Mouse (Mus musculus) lung, embryonic 14.5 days (tissue): ENCODE data around the gene 6430571L13Rik. TPM values are rescaled to one million over a fixed set of nuclear protein-coding genes. Genes with fewer than 3 reads are reported as not detected.

Source experiments
- ATAC-seq: fragments of 200-750 bp; cut with Nextera tagmentation; 2 replicates; pipeline ENCODE4 v1.8.0; 2017; ENCODE audit warnings: mild to moderate bottlenecking, moderate TSS enrichment, moderate library complexity; ENCODE audit not compliant: insufficient read depth
- DNase-seq: peaks from one replicate; pipeline ENCODE4 v3.0.0-alpha.2; 2015
- H3K27ac ChIP-seq: fragments of 300-500 bp; sonication (generic); 2 replicates; pipeline ENCODE4 v1.5.1; 2014; ENCODE audit warnings: low read depth, mild to moderate bottlenecking, moderate library complexity
- H3K27me3 ChIP-seq: fragments of 300-500 bp; sonication (generic); 2 replicates; pipeline ENCODE4 v1.6.1; 2014; ENCODE audit warnings: low read length, control low read depth; ENCODE audit not compliant: insufficient read depth
- H3K36me3 ChIP-seq: fragments of 300-500 bp; sonication (generic); 2 replicates; pipeline ENCODE4 v1.6.1; 2014; ENCODE audit warnings: control low read depth; ENCODE audit not compliant: insufficient read depth
- H3K4me1 ChIP-seq: fragments of 300-500 bp; sonication (generic); 2 replicates; pipeline ENCODE4 v1.6.1; 2014; ENCODE audit warnings: antibody characterized with exemption, control low read depth; ENCODE audit not compliant: insufficient read depth
- H3K4me2 ChIP-seq: fragments of 300-500 bp; sonication (generic); 2 replicates; pipeline ENCODE4 v1.6.1; 2014; ENCODE audit warnings: mild to moderate bottlenecking
- H3K4me3 ChIP-seq: fragments of 300-500 bp; sonication (generic); 2 replicates; pipeline ENCODE4 v1.5.1; 2014; ENCODE audit warnings: low read depth, low read length
- H3K9ac ChIP-seq: fragments of 300-500 bp; sonication (generic); 2 replicates; pipeline ENCODE4 v1.6.1; 2014
- H3K9me3 ChIP-seq: fragments of 300-500 bp; sonication (generic); 2 replicates; pipeline ENCODE4 v1.6.1; 2016; ENCODE audit warnings: low read depth, low read length, control low read depth
- CTCF ChIP-seq: IDR thresholded peaks from 2 replicates; pipeline ENCODE4 v1.5.1; 2016; ENCODE audit warnings: antibody characterized with exemption, low read depth
- WGBS: fragments of 180-500 bp; shearing (Covaris S2); extraction: QIAGEN DNeasy Blood & Tissue Kit; methylation state at CpG from one replicate; pipeline ENCODE4 v1.1.7; 2014; 5-methylcytosine and 5-hydroxymethylcytosine counted together
- polyA plus RNA-seq: library from polyadenylated mRNA; unstranded; fragments of >200 nt; fragmentation: Nextera tagmentation; extraction: Ambion mirVana; gene quantifications from 2 replicates; pipeline ENCODE4 v1.2.1, GENCODE M21; 2014

The 6430571L13Rik gene
- polyA plus RNA-seq, 1 experiment from 2014 or later: 0.28 TPM

DNA sequence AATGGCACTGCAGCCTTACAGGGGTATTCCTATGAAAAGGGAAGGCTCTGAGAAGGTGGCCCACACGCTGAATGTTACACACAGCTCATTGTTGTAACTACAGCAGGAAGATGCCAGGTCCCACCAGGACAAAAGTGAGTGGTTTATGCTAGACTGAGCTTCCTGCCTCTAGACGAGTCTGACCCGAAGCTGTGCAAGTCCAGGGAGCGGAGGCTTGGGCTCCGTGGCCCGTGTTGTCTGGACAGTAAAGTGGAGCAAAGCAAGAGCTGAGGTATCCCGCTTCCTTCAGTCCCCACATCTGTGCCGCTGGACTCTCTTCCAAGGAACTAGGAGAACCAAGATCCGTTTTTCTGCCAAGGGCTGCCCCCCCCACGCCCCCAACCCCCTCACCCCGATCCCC is 58.6 kb downstream of the 6430571L13Rik start:
- peak overlapping the region; percentile 99 for H3K4me2 ChIP-seq
- TF ChIP-seq CTCF: no peak
- 25% methylated on average over 11 of the region's 11 CpGs for WGBS
- H3K9ac ChIP-seq: no peak overlapping the region
- ATAC-seq: no peak
- H3K27ac ChIP-seq: no peak overlapping the region
- H3K4me1 ChIP-seq: 0 out of 2 replicates have a peak, but pooled peaks cover 5% of the 10 kb centered on the region
- no peak overlapping the region for H3K4me3 ChIP-seq
- H3K36me3 ChIP-seq: no peaks in the 10 kb centered on the region
- peaks cover 73% of the 10 kb centered on the region for H3K27me3 ChIP-seq
- no peaks in the 10 kb centered on the region for H3K9me3 ChIP-seq
- DNase-seq: no peak

- Histone ChIP-seq H3K27me3 (peaks cover 77% of the 10 kb centered on the region), H3K4me3 (peak within 1 kb of the TSS; percentile 66), H3K9ac (peak within 1 kb of the TSS; percentile 46), H3K36me3 (no peaks in the 10 kb centered on the region), H3K27ac (no peak within 1 kb of the TSS), H3K4me2 (peak within 1 kb of the TSS; percentile 99), H3K4me1 (0 out of 2 replicates have a peak, but pooled peaks cover 5% of the 10 kb centered on the region), H3K9me3 (no peaks in the 10 kb centered on the region)
- no peak for TF ChIP-seq CTCF
- DNase-seq: peak; percentile 59
- ATAC-seq: peak; percentile 58; the same call in 1 of the 2 replicates
- WGBS: 1% methylated on average over 31 of the region's 54 CpGs
Observed at GRCm38 (mm10) chr9:107399491-107399971, 59.1 kb downstream of the 6430571L13Rik start, which contains the start of gene Cacna2d2. Gene Cacna2d2, plus strand, starts transcription at chr9:107399612.

- 0 out of 2 replicates have a peak, but pooled peaks have one; percentile 25 for ATAC-seq
Observed at GRCm38 (mm10) chr9:107400060-107400511, 59.7 kb downstream of the 6430571L13Rik start.

GRCm38 (mm10) chr9:107400666-107401285 is 60.4 kb downstream of the 6430571L13Rik start:
- Histone ChIP-seq H3K4me3 (peak overlapping the region; percentile 66), H3K9me3 (no peaks in the 10 kb centered on the region), H3K4me1 (0 out of 2 replicates have a peak, but pooled peaks cover 5% of the 10 kb centered on the region), H3K27me3 (peaks cover 77% of the 10 kb centered on the region), H3K36me3 (no peaks in the 10 kb centered on the region), H3K9ac (no peak overlapping the region), H3K27ac (no peak overlapping the region), H3K4me2 (peak overlapping the region; percentile 99)
- 14% methylated on average over 13 of the region's 13 CpGs for WGBS
- TF ChIP-seq CTCF: no peak
- DNase-seq (no peak), ATAC-seq (no peak)

More at GRCm38 (mm10) chr9:107400060-107400511, 59.7 kb downstream of the 6430571L13Rik start:
- 1% methylated on average over 45 of the region's 45 CpGs for WGBS
- 0 out of 2 replicates have a peak, but pooled peaks cover 5% of the 10 kb centered on the region for H3K4me1 ChIP-seq
- TF ChIP-seq CTCF: no peak
- no peak overlapping the region for H3K27ac ChIP-seq
- H3K27me3 ChIP-seq: peaks cover 77% of the 10 kb centered on the region
- no peaks in the 10 kb centered on the region for H3K9me3 ChIP-seq
- H3K36me3 ChIP-seq: no peaks in the 10 kb centered on the region
- H3K9ac ChIP-seq: peak overlapping the region; percentile 46
- peak overlapping the region; percentile 66 for H3K4me3 ChIP-seq
- DNase-seq: peak; percentile 20
- H3K4me2 ChIP-seq: peak overlapping the region; percentile 99

Other genes starting within 250 kb of the 6430571L13Rik start
- gene Dock3, start 108.7 kb upstream of the 6430571L13Rik start, polyA plus RNA-seq: 0.23 and 0.25 TPM in 2 replicates
- 7.8 and 8.3 TPM in 2 replicates for gene Mapkapk3, start 50.7 kb upstream of the 6430571L13Rik start, polyA plus RNA-seq
- gene Cish, start 44.6 kb upstream of the 6430571L13Rik start, polyA plus RNA-seq: 8.5 and 9.2 TPM in 2 replicates
- 9.8 and 11.3 TPM in 2 replicates for gene Hemk1, start 2.3 kb upstream of the 6430571L13Rik start, polyA plus RNA-seq
- 0.18 TPM in 1 of 2 replicates, not detected in the other for gene Cacna2d2, start 59.0 kb downstream of the 6430571L13Rik start, polyA plus RNA-seq
- 42.1 and 45.3 TPM in 2 replicates for gene Tmem115, start 193.3 kb downstream of the 6430571L13Rik start, polyA plus RNA-seq
- 22.9 and 23.0 TPM in 2 replicates for gene Cyb561d2, start 201.6 kb downstream of the 6430571L13Rik start, polyA plus RNA-seq
- 32.9 and 34.6 TPM in 2 replicates for gene Nprl2, start 201.6 kb downstream of the 6430571L13Rik start, polyA plus RNA-seq
- gene Zmynd10, start 206.7 kb downstream of the 6430571L13Rik start, polyA plus RNA-seq: 1.1 and 1.2 TPM in 2 replicates
- 51.3 and 54.1 TPM in 2 replicates for gene Rassf1, start 211.0 kb downstream of the 6430571L13Rik start, polyA plus RNA-seq
- gene Tusc2, start 222.7 kb downstream of the 6430571L13Rik start, polyA plus RNA-seq: 38.2 and 39.0 TPM in 2 replicates
- gene Hyal2, start 227.3 kb downstream of the 6430571L13Rik start, polyA plus RNA-seq: 126 and 129 TPM in 2 replicates
- gene Hyal1, start 236.3 kb downstream of the 6430571L13Rik start, polyA plus RNA-seq: 5.2 and 5.9 TPM in 2 replicates
- 14.7 and 17.2 TPM in 2 replicates for gene Naa80, start 238.3 kb downstream of the 6430571L13Rik start, polyA plus RNA-seq
- 0.73 and 1.4 TPM in 2 replicates for gene Hyal3, start 240.2 kb downstream of the 6430571L13Rik start, polyA plus RNA-seq
- 57.9 and 64.6 TPM in 2 replicates for gene Ifrd2, start 247.0 kb downstream of the 6430571L13Rik start, polyA plus RNA-seq